Mouse (Mus musculus): ENCODE results near the gene Ttc7. TPM values are rescaled to one million over a fixed set of nuclear protein-coding genes. Genes with fewer than 3 reads are reported as not detected.
A peak's percentile ranks its signal among the peaks of the same experiment; 100 is the strongest.

Ttc7 gene
- total and polyA plus RNA-seq, 3 experiments, result 22.8 to 42.4 TPM; not detected in 1

DNA sequence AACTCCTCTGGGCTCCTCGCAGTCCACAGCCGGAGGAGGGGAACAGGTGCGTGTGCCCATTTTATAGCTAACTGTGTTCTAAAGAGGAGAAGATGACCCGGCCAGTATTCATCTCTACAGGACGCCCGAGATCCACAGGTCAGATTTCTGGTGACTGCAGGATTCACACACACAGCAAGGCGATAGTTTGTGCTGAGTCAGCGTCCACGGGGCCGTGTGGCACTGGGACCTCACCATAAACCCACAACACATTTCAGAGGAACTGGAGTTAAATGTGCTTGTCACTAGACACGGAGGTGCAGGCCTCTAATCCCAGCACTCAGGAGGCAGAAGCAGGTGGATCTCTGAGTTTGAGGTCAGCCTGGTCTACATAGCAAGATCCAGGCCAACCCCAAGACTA, 119.8 kb downstream of the Ttc7 start:
- Histone ChIP-seq H3K27ac (ENCODE audit: control insufficient read depth, low read depth, low read length) (no peak overlapping the region), H3K4me1 (ENCODE audit: control insufficient read depth in 1 of 2, insufficient read depth in 2 of 2, low read length in 2 of 2) (no peaks in the 10 kb centered on the region), H3K36me3 (ENCODE audit: control insufficient read depth in 1 of 2, insufficient read depth in 2 of 2, low read length in 2 of 2) (no peaks in the 10 kb centered on the region; a peak in 1 of 4 replicates), H3K79me2 (ENCODE audit: control insufficient read depth, insufficient read depth, low read length, poor library complexity) (no peaks in the 10 kb centered on the region), H3K27me3 (ENCODE audit: control insufficient read depth in 1 of 2, insufficient read depth in 2 of 2, low read length in 2 of 2) (no peaks in the 10 kb centered on the region), H3K9ac (ENCODE audit: control insufficient read depth, low read depth, low read length, poor library complexity, severe bottlenecking) (no peak overlapping the region), H3K9me3 (replicated peaks; ENCODE audit: insufficient read depth, low read length) (no peaks in the 10 kb centered on the region), H3K4me3 (ENCODE audit: control insufficient read depth in 1 of 2, insufficient read depth in 1 of 2, low read depth in 2 of 2, low read length in 2 of 2) (no peak overlapping the region)
- TF ChIP-seq MAFK (IDR thresholded peaks at IDR 0.05; ENCODE audit: borderline replicate concordance, low read depth, low read length) (peak; percentile 52; the same call in 1 of the 2 replicates), CHD1 (IDR thresholded peaks at IDR 0.05; ENCODE audit: low read depth, low read length) (no peak)
- no peak for DNase-seq (ENCODE audit: low read depth, low spot score)

DNA sequence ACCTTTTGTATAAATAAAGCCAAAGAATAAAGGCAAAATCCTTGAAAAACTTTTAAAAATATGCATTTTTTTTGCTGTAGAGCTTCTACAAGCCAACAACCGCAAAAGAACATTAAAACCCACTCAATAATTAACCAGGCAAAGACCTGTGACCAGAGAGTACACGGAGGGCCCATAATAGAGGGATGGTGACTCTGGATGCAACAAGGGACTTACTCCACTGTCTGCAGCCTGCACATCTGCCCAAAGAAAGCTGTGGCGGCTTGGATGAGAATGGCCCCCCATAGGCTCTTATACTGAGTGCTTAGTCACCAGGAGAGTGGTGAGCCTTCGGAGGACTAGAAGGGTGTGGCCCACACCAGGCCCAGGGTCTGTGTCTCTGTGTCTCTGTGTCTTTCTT, 120.8 kb downstream of the Ttc7 start:
- Histone ChIP-seq H3K27me3 (ENCODE audit: control insufficient read depth in 1 of 2, insufficient read depth in 2 of 2, low read length in 2 of 2) (no peaks in the 10 kb centered on the region), H3K4me3 (ENCODE audit: control insufficient read depth in 1 of 2, insufficient read depth in 1 of 2, low read depth in 2 of 2, low read length in 2 of 2) (no peak overlapping the region), H3K36me3 (ENCODE audit: control insufficient read depth in 1 of 2, insufficient read depth in 2 of 2, low read length in 2 of 2) (no peaks in the 10 kb centered on the region; a peak in 1 of 4 replicates), H3K4me1 (ENCODE audit: control insufficient read depth in 1 of 2, insufficient read depth in 2 of 2, low read length in 2 of 2) (no peaks in the 10 kb centered on the region), H3K27ac (ENCODE audit: control insufficient read depth, low read depth, low read length) (no peak overlapping the region), H3K79me2 (ENCODE audit: control insufficient read depth, insufficient read depth, low read length, poor library complexity) (no peaks in the 10 kb centered on the region), H3K9ac (ENCODE audit: control insufficient read depth, low read depth, low read length, poor library complexity, severe bottlenecking) (no peak overlapping the region), H3K9me3 (replicated peaks; ENCODE audit: insufficient read depth, low read length) (no peaks in the 10 kb centered on the region)
- DNase-seq (ENCODE audit: low read depth, low spot score), result no peak
- TF ChIP-seq GATA1 (IDR thresholded peaks at IDR 0.05; ENCODE audit: low read depth, low read length), result no peak
- TF ChIP-seq NRF1 (IDR thresholded peaks at IDR 0.05; ENCODE audit: insufficient read depth, low read depth, low read length, poor library complexity, severe bottlenecking), result no peak
- TF ChIP-seq BHLHE40 (IDR thresholded peaks at IDR 0.05; ENCODE audit: borderline replicate concordance, low read depth, low read length), result no peak
- no peak for TF ChIP-seq USF2 (IDR thresholded peaks at IDR 0.05; ENCODE audit: borderline replicate concordance in 1 of 2, insufficient read depth in 1 of 2, low read depth in 1 of 2, low read length in 2 of 2)
- TF ChIP-seq SMC3 (IDR thresholded peaks at IDR 0.05; ENCODE audit: low read depth, low read length), result no peak
- TF ChIP-seq ZKSCAN1 (IDR thresholded peaks at IDR 0.05; ENCODE audit: low read depth, low read length), result no peak
- TF ChIP-seq TAL1 (IDR thresholded peaks at IDR 0.05; ENCODE audit: low read length), result no peak
- TF ChIP-seq UBTF (IDR thresholded peaks at IDR 0.05; ENCODE audit: borderline replicate concordance, insufficient read depth, low read depth, low read length), result no peak
- no peak for TF ChIP-seq ZC3H11A (IDR thresholded peaks at IDR 0.05; ENCODE audit: low read depth, low read length)
- TF ChIP-seq ZNF384 (IDR thresholded peaks at IDR 0.05; ENCODE audit: low read depth, low read length), result no peak
- TF ChIP-seq MYB (IDR thresholded peaks at IDR 0.05; ENCODE audit: low read depth, low read length), result no peak
- TF ChIP-seq MEF2A (IDR thresholded peaks at IDR 0.05; ENCODE audit: extremely low read depth, insufficient replicate concordance, low read depth, low read length, poor library complexity, severe bottlenecking), result no peak
- no peak for TF ChIP-seq RAD21 (IDR thresholded peaks at IDR 0.05; ENCODE audit: low read depth, low read length)
- TF ChIP-seq HCFC1 (IDR thresholded peaks at IDR 0.05; ENCODE audit: low read depth, low read length), result no peak
- TF ChIP-seq POLR2AphosphoS5 (IDR thresholded peaks at IDR 0.05; ENCODE audit: borderline replicate concordance, low read depth, low read length), result no peak
- TF ChIP-seq ETS1 (IDR thresholded peaks at IDR 0.05; ENCODE audit: low read depth, low read length), result no peak
- no peak for TF ChIP-seq SIN3A (IDR thresholded peaks at IDR 0.05; ENCODE audit: low read length)
- TF ChIP-seq MAFK (IDR thresholded peaks at IDR 0.05; ENCODE audit: borderline replicate concordance, low read depth, low read length), result no peak
- no peak for TF ChIP-seq ZMIZ1 (IDR thresholded peaks at IDR 0.05; ENCODE audit: low read depth, low read length)
- no peak for TF ChIP-seq MXI1 (IDR thresholded peaks at IDR 0.05; ENCODE audit: low read depth, low read length)

Measured in MEL (cell line).